Mouse (Mus musculus) midbrain, postnatal 0 days (tissue): ENCODE measurements around the gene Tmem41a. TPM values are rescaled to one million over a fixed set of nuclear protein-coding genes. Genes with fewer than 3 reads are reported as not detected.

Experiments used
- ATAC-seq: fragments of 200-750 bp; cut with Nextera tagmentation; 2 replicates; pipeline ENCODE4 v1.8.0; 2017; ENCODE audit warnings: moderate number of reproducible peaks, mild to moderate bottlenecking, moderate TSS enrichment, moderate library complexity; ENCODE audit not compliant: low FRiP score
- DNase-seq: peaks from one replicate; pipeline ENCODE4 v3.0.0-alpha.2; 2015; ENCODE audit warnings: low spot score
- H3K27ac ChIP-seq: fragments of 300-500 bp; sonication (generic); 2 replicates; pipeline ENCODE4 v1.5.1; 2014; ENCODE audit warnings: low read depth, mild to moderate bottlenecking, low read length, mixed read lengths
- H3K27me3 ChIP-seq: fragments of 300-500 bp; sonication (generic); 2 replicates; pipeline ENCODE4 v1.6.1; 2014; ENCODE audit warnings: low read length, control low read depth, mixed read lengths; ENCODE audit not compliant: insufficient read depth
- H3K36me3 ChIP-seq: fragments of 300-500 bp; sonication (generic); 2 replicates; pipeline ENCODE4 v1.6.1; 2014; ENCODE audit warnings: low read length, control low read depth, mixed read lengths; ENCODE audit not compliant: insufficient read depth
- H3K4me1 ChIP-seq: fragments of 300-500 bp; sonication (generic); 2 replicates; pipeline ENCODE4 v1.6.1; 2014; ENCODE audit warnings: mild to moderate bottlenecking, control low read depth, antibody characterized with exemption, low read length, mixed read lengths; ENCODE audit not compliant: insufficient read depth
- H3K4me2 ChIP-seq: fragments of 300-500 bp; sonication (generic); 2 replicates; pipeline ENCODE4 v1.6.1; 2014; ENCODE audit warnings: low read depth, mild to moderate bottlenecking, low read length, mixed read lengths; ENCODE audit not compliant: poor library complexity, severe bottlenecking
- H3K4me3 ChIP-seq: fragments of 300-500 bp; sonication (generic); 2 replicates; pipeline ENCODE4 v1.5.1; 2014; ENCODE audit warnings: low read depth, mild to moderate bottlenecking, low read length, moderate library complexity
- H3K9ac ChIP-seq: fragments of 300-500 bp; sonication (generic); replicated peaks from 2 replicates; pipeline ENCODE4 v1.6.1; 2014; ENCODE audit warnings: mild to moderate bottlenecking, low read length, moderate library complexity, mixed read lengths; ENCODE audit not compliant: poor library complexity, severe bottlenecking
- H3K9me3 ChIP-seq: fragments of 300-500 bp; sonication (generic); 2 replicates; pipeline ENCODE4 v1.6.1; 2016; ENCODE audit warnings: low read length, control low read depth
- CTCF ChIP-seq: IDR thresholded peaks from 2 replicates; pipeline ENCODE4 v1.5.1; 2016; ENCODE audit warnings: antibody characterized with exemption, mild to moderate bottlenecking
- WGBS: fragments of 180-500 bp; shearing (Covaris S2); extraction: QIAGEN DNeasy Blood & Tissue Kit; methylation state at CpG from one replicate; pipeline ENCODE4 v1.1.7; 2014; 5-methylcytosine and 5-hydroxymethylcytosine counted together
- polyA plus RNA-seq: library from polyadenylated mRNA; unstranded; fragments of >200 nt; fragmentation: Nextera tagmentation; extraction: Ambion mirVana; gene quantifications from 2 replicates; pipeline ENCODE4 v1.2.1, GENCODE M21; 2015
- total RNA-seq: library from RNA; depleted of rRNA; stranded (reverse); fragments of >200 nt; gene quantifications from 2 replicates; pipeline ENCODE4 v1.2.3, GENCODE M21; 2014

Gene Tmem41a
- total and polyA plus RNA-seq, 2 experiments from 2014 or later, result 28.5 to 49.8 TPM

GRCm38 (mm10) chr16:21986191-21986590, 38.8 kb upstream of the Tmem41a start:
- no peak overlapping the region for H3K9ac ChIP-seq
- no peaks in the 10 kb centered on the region for H3K9me3 ChIP-seq
- ATAC-seq (no peak), DNase-seq (no peak)
- TF ChIP-seq CTCF, result no peak
- H3K36me3 ChIP-seq, result no peaks in the 10 kb centered on the region
- H3K4me2 ChIP-seq, result no peak overlapping the region
- no peak overlapping the region for H3K4me3 ChIP-seq
- WGBS, result 61% methylated on average over 3 of the region's 3 CpGs
- H3K27ac ChIP-seq, result no peak overlapping the region
- H3K4me1 ChIP-seq, result no peaks in the 10 kb centered on the region
- no peaks in the 10 kb centered on the region for H3K27me3 ChIP-seq

- WGBS, result 83% methylated on average over 12 of the region's 12 CpGs
- ATAC-seq (no peak), DNase-seq (no peak)
These were observed 36.7 kb upstream of the Tmem41a start for GRCm38 (mm10) chr16:21984091-21984490.

GRCm38 (mm10) chr16:21983581-21983980, 36.2 kb upstream of the Tmem41a start:
- Histone ChIP-seq H3K4me3 (no peak overlapping the region), H3K4me2 (no peak overlapping the region), H3K36me3 (no peaks in the 10 kb centered on the region), H3K9ac (no peak overlapping the region), H3K27ac (no peak overlapping the region), H3K9me3 (no peaks in the 10 kb centered on the region), H3K27me3 (no peaks in the 10 kb centered on the region), H3K4me1 (no peaks in the 10 kb centered on the region)
- ATAC-seq (no peak), DNase-seq (no peak)
- no peak for TF ChIP-seq CTCF
- WGBS, result 94% methylated on average over 4 of the region's 4 CpGs

More at GRCm38 (mm10) chr16:21984091-21984490, 36.7 kb upstream of the Tmem41a start:
- Histone ChIP-seq H3K9me3 (no peaks in the 10 kb centered on the region), H3K4me1 (no peaks in the 10 kb centered on the region), H3K27ac (no peak overlapping the region), H3K4me3 (no peak overlapping the region), H3K4me2 (no peak overlapping the region), H3K9ac (no peak overlapping the region), H3K27me3 (no peaks in the 10 kb centered on the region), H3K36me3 (no peaks in the 10 kb centered on the region)
- no peak for TF ChIP-seq CTCF

GRCm38 (mm10) chr16:21983146-21983545, 35.8 kb upstream of the Tmem41a start:
- no peak overlapping the region for H3K27ac ChIP-seq
- DNase-seq, result no peak
- no peak for ATAC-seq
- H3K9ac ChIP-seq, result no peak overlapping the region
- H3K27me3 ChIP-seq, result no peaks in the 10 kb centered on the region
- no peaks in the 10 kb centered on the region for H3K4me1 ChIP-seq
- no peak for TF ChIP-seq CTCF
- H3K9me3 ChIP-seq, result no peaks in the 10 kb centered on the region
- H3K4me2 ChIP-seq, result no peak overlapping the region
- no peaks in the 10 kb centered on the region for H3K36me3 ChIP-seq
- WGBS, result 93% methylated on average over 9 of the region's 9 CpGs
- no peak overlapping the region for H3K4me3 ChIP-seq

GRCm38 (mm10) chr16:21977347-21977746, 30.0 kb upstream of the Tmem41a start:
- Histone ChIP-seq H3K9ac (no peak overlapping the region), H3K27ac (no peak overlapping the region), H3K36me3 (no peaks in the 10 kb centered on the region), H3K27me3 (no peaks in the 10 kb centered on the region), H3K4me3 (no peak overlapping the region), H3K4me1 (no peaks in the 10 kb centered on the region), H3K9me3 (no peaks in the 10 kb centered on the region), H3K4me2 (no peak overlapping the region)
- ATAC-seq (no peak), DNase-seq (no peak)
- no peak for TF ChIP-seq CTCF
- 82% methylated on average over 5 of the region's 5 CpGs for WGBS

- H3K4me1 ChIP-seq, result no peaks in the 10 kb centered on the region
- no peaks in the 10 kb centered on the region for H3K27me3 ChIP-seq
- WGBS, result 2% methylated on average over 16 of the region's 16 CpGs
- no peaks in the 10 kb centered on the region for H3K9me3 ChIP-seq
- H3K4me2 ChIP-seq, result peak overlapping the region; percentile 37
- ATAC-seq (no peak), DNase-seq (no peak)
- no peak overlapping the region for H3K9ac ChIP-seq
- TF ChIP-seq CTCF, result no peak
- H3K27ac ChIP-seq, result no peak overlapping the region
- no peaks in the 10 kb centered on the region for H3K36me3 ChIP-seq
- H3K4me3 ChIP-seq, result no peak overlapping the region
These were observed 28.9 kb upstream of the Tmem41a start for GRCm38 (mm10) chr16:21976203-21976602.
